21 mouse cellular contexts compared by ENCODE assay signal in genomic region chrX:8274056-8274455, GRCm38 (mm10). TPM values are rescaled to one million over a fixed set of nuclear protein-coding genes. Genes with fewer than 3 reads are reported as not detected.
DNase-seq lines count a peak whose midpoint lies in the region; ATAC-seq and TF ChIP-seq lines count a peak whose summit lies in the region.
"Had no signal": no experiment of that assay in that cellular context is flagged by ENCODE, and none has a peak within 500 bp of the region (broad histone marks: within the 10 kb centered on the region; RNA-seq: fewer than 3 reads in every experiment).

No protein-coding gene starts in this region.

- 79% methylated on average over 5 of the region's 5 CpGs for WGBS in heart, embryonic 11.5 days (ENCODE audit: insufficient replicate concordance)
- WGBS in bone marrow, adult 2 months = 92% methylated on average over 5 of the region's 5 CpGs
- WGBS in liver, embryonic 14.5 days (ENCODE audit: insufficient replicate concordance) = 83% methylated on average over 5 of the region's 5 CpGs

- no peak overlapping the region for H3K9ac ChIP-seq in heart, embryonic 11.5 days (ENCODE audit: low read depth, low read length)
- H3K9ac ChIP-seq in liver, embryonic 14.5 days (replicated peaks) = no peak overlapping the region; the same call in 1 of the 2 replicates
- H3K9ac ChIP-seq: embryonic facial prominence, embryonic 12.5 days; hindbrain, embryonic 12.5 days had no signal

- no peaks in the 10 kb centered on the region for H3K36me3 ChIP-seq in heart, embryonic 11.5 days (ENCODE audit: control insufficient read depth, insufficient read depth, low read length)
- H3K36me3 ChIP-seq in liver, embryonic 14.5 days (replicated peaks; ENCODE audit: control insufficient read depth, insufficient read depth, low read depth) = no peaks in the 10 kb centered on the region; the same call in 1 of the 2 replicates
- H3K36me3 ChIP-seq: embryonic facial prominence, embryonic 12.5 days; hindbrain, embryonic 12.5 days; limb, embryonic 10.5 days had no signal

- ATAC-seq in heart, embryonic 11.5 days (replicated peaks; ENCODE audit: insufficient number of reproducible peaks, low FRiP score, low TSS enrichment) = no peak
- ATAC-seq in liver, embryonic 14.5 days (ENCODE audit: insufficient read depth) = no peak
- ATAC-seq: intestine, postnatal 0 days had no signal

- no peak for TF ChIP-seq POLR2A in bone marrow, adult 2 months (IDR thresholded peaks at IDR 0.05; ENCODE audit: borderline replicate concordance, control insufficient read depth, low read depth, low read length)

- peak; percentile 15 for DNase-seq in heart, postnatal 4 days
- DNase-seq in liver, embryonic 14.5 days (ENCODE audit: low read depth in 3 of 3, low spot score in 3 of 3) = no peak
- DNase-seq in lung, postnatal 10 days = peak; percentile 63
- no peak for DNase-seq in right cerebral cortex, postnatal 4 days
- DNase-seq in cerebellum, postnatal 4 days (ENCODE audit: low spot score in 2 of 2) = no peak
- DNase-seq: adrenal gland, postnatal 25 days; cerebellum, postnatal 14 days; layer of hippocampus, postnatal 36 days had no signal

- no peaks in the 10 kb centered on the region for H3K4me1 ChIP-seq in heart, embryonic 11.5 days (ENCODE audit: control insufficient read depth, insufficient read depth, low read length)
- H3K4me1 ChIP-seq in bone marrow, adult 2 months (ENCODE audit: control insufficient read depth, insufficient read depth, low read length) = no peaks in the 10 kb centered on the region
- peaks cover 2 to 12% of the 10 kb centered on the region in 2 experiments; a peak in 3 of 4 replicates for H3K4me1 ChIP-seq in liver, embryonic 14.5 days (replicated peaks; ENCODE audit: control insufficient read depth in 2 of 2, insufficient read depth in 2 of 2, low read length in 1 of 2)
- H3K4me1 ChIP-seq: embryonic facial prominence, embryonic 12.5 days; hindbrain, embryonic 12.5 days; limb, embryonic 10.5 days had no signal

- H3K27ac ChIP-seq in heart, embryonic 11.5 days (ENCODE audit: low read depth, low read length) = no peak overlapping the region
- H3K27ac ChIP-seq in bone marrow, adult 2 months (ENCODE audit: control insufficient read depth, insufficient read depth, low read depth, low read length, poor library complexity) = no peak overlapping the region
- no peak overlapping the region for H3K27ac ChIP-seq in liver, embryonic 14.5 days
- H3K27ac ChIP-seq: embryonic facial prominence, embryonic 12.5 days; hindbrain, embryonic 12.5 days; limb, embryonic 10.5 days had no signal

- no peaks in the 10 kb centered on the region for H3K27me3 ChIP-seq in heart, embryonic 11.5 days (ENCODE audit: control insufficient read depth, insufficient read depth, low read length)
- no peaks in the 10 kb centered on the region for H3K27me3 ChIP-seq in liver, embryonic 14.5 days (ENCODE audit: control insufficient read depth, insufficient read depth, low read length)

- no peak overlapping the region for H3K4me3 ChIP-seq in heart, embryonic 11.5 days (ENCODE audit: low read depth, low read length)
- peak overlapping the region; percentile 49 for H3K4me3 ChIP-seq in bone marrow, adult 2 months (replicated peaks; ENCODE audit: control insufficient read depth, low read depth, low read length)
- peak overlapping the region; percentile 67 to 89; a peak in 3 of 4 replicates for H3K4me3 ChIP-seq in liver, embryonic 14.5 days (ENCODE audit: insufficient read depth in 1 of 2, low read depth in 2 of 2, low read length in 2 of 2)
- H3K4me3 ChIP-seq: embryonic facial prominence, embryonic 12.5 days; hindbrain, embryonic 12.5 days; limb, embryonic 10.5 days; megakaryocyte, embryonic 14.5 days had no signal

- no peak for TF ChIP-seq EP300 in liver, embryonic 14.5 days (IDR thresholded peaks at IDR 0.05; ENCODE audit: low read depth)

- H3K4me2 ChIP-seq in heart, embryonic 11.5 days = no peak overlapping the region
- peak overlapping the region; percentile 77 for H3K4me2 ChIP-seq in liver, embryonic 14.5 days (ENCODE audit: low read depth)
- H3K4me2 ChIP-seq: embryonic facial prominence, embryonic 12.5 days; hindbrain, embryonic 12.5 days had no signal

- H3K9me3 ChIP-seq in heart, embryonic 11.5 days (replicated peaks; ENCODE audit: control insufficient read depth, low read length) = no peaks in the 10 kb centered on the region
- H3K9me3 ChIP-seq in liver, embryonic 14.5 days (ENCODE audit: control insufficient read depth, low read length) = no peaks in the 10 kb centered on the region
- H3K9me3 ChIP-seq: embryonic facial prominence, embryonic 12.5 days; hindbrain, embryonic 12.5 days; limb, embryonic 10.5 days had no signal

- no peak for TF ChIP-seq CTCF in bone marrow, adult 2 months (IDR thresholded peaks at IDR 0.05; ENCODE audit: control insufficient read depth, insufficient read depth, low read length)
- TF ChIP-seq CTCF in liver, embryonic 14.5 days (IDR thresholded peaks at IDR 0.05; ENCODE audit: low read depth) = no peak

RNA-seq across cellular contexts. Expression of gene Slc38a5, which starts 3.1 kb away (rescaled TPM):
- total RNA-seq in heart, postnatal 4 days (2021) = 1 to 10 TPM; 2.5 to 3.2 TPM
- 17.5 and 23.8 TPM in 2 replicates for polyA plus RNA-seq in heart, embryonic 11.5 days (2014; fragmentation: Nextera tagmentation; extraction: Ambion mirVana)
- polyA plus RNA-seq in bone marrow, adult 2 months (2011; ENCODE audit: insufficient read depth, insufficient read length, low replicate concordance, missing spikeins) = 106 and 143 TPM in 2 replicates
- 45.7 and 54.8 TPM in 2 replicates for polyA plus RNA-seq in liver, embryonic 14.5 days (2012; rRNA removed)
- polyA plus RNA-seq in liver, embryonic 14.5 days (2014; fragmentation: Nextera tagmentation; extraction: Ambion mirVana) = 73.4 and 84.8 TPM in 2 replicates
- total RNA-seq: adrenal gland, postnatal 25 days had no signal

RNA-seq across cellular contexts. Expression of gene Ftsj1, which starts 21.9 kb away (rescaled TPM):
- 10 to 100 TPM; 14.6 to 15.6 TPM for total RNA-seq in heart, postnatal 4 days (2021)
- polyA plus RNA-seq in heart, embryonic 11.5 days (2014; fragmentation: Nextera tagmentation; extraction: Ambion mirVana) = 25.1 and 26.1 TPM in 2 replicates
- 13.8 and 22.6 TPM in 2 replicates for polyA plus RNA-seq in bone marrow, adult 2 months (2011; ENCODE audit: insufficient read depth, insufficient read length, low replicate concordance, missing spikeins)
- 23.9 and 27.1 TPM in 2 replicates for polyA plus RNA-seq in liver, embryonic 14.5 days (2012; rRNA removed)
- 35.2 and 37.5 TPM in 2 replicates for polyA plus RNA-seq in liver, embryonic 14.5 days (2014; fragmentation: Nextera tagmentation; extraction: Ambion mirVana)

RNA-seq across cellular contexts. Expression of gene Ssxb10, which starts 53.2 kb away (rescaled TPM):
- not detected for total RNA-seq in heart, postnatal 4 days (2021)
- polyA plus RNA-seq in heart, embryonic 11.5 days (2014; fragmentation: Nextera tagmentation; extraction: Ambion mirVana) = not detected in 2 replicates
- not detected in 2 replicates for polyA plus RNA-seq in bone marrow, adult 2 months (2011; ENCODE audit: insufficient read depth, insufficient read length, low replicate concordance, missing spikeins)
- not detected in 2 replicates for polyA plus RNA-seq in liver, embryonic 14.5 days (2012; rRNA removed)
- not detected in 2 replicates for polyA plus RNA-seq in liver, embryonic 14.5 days (2014; fragmentation: Nextera tagmentation; extraction: Ambion mirVana)
- total RNA-seq: adrenal gland, postnatal 25 days; gastrocnemius, postnatal 4 days; layer of hippocampus, postnatal 36 days; MEL had no signal
- polyA plus RNA-seq: embryonic facial prominence, embryonic 12.5 days; forebrain, embryonic 11.5 days; hindbrain, embryonic 12.5 days; intestine, postnatal 0 days; limb, embryonic 10.5 days; neural tube, embryonic 14.5 days; small intestine, adult 2 months; urinary bladder, adult 2 months had no signal

Comparison
In these comparisons a context has a peak if more than half of its experiments do, and no peak if none do; other contexts are left out.
1. DNase-seq: peak in heart, postnatal 4 days (single experiment) and lung, postnatal 10 days (single experiment); none in liver, embryonic 14.5 days (0 of 3), right cerebral cortex, postnatal 4 days (single experiment) and cerebellum, postnatal 4 days (0 of 2).